8 mouse cellular contexts compared by ENCODE assay signal in genomic region chr3:154572341-154572972, GRCm38 (mm10). TPM values are rescaled to one million over a fixed set of nuclear protein-coding genes. Genes with fewer than 3 reads are reported as not detected.
DNase-seq lines count a peak whose midpoint lies in the region; ATAC-seq and TF ChIP-seq lines count a peak whose summit lies in the region.

No protein-coding gene starts in this region.

- H3K4me1 ChIP-seq in MEL (ENCODE audit: control insufficient read depth in 1 of 2, insufficient read depth in 2 of 2, low read length in 2 of 2) = no peaks in the 10 kb centered on the region
- H3K4me1 ChIP-seq in forebrain, embryonic 11.5 days (replicated peaks; ENCODE audit: control insufficient read depth, insufficient read depth, low read length) = peaks cover 5% of the 10 kb centered on the region

- H3K9ac ChIP-seq in MEL (ENCODE audit: control insufficient read depth, low read depth, low read length, poor library complexity, severe bottlenecking) = peak overlapping the region; percentile 48; the same call in 1 of the 2 replicates
- no peak overlapping the region for H3K9ac ChIP-seq in forebrain, embryonic 11.5 days (ENCODE audit: low read length)

- H3K79me2 ChIP-seq in MEL (ENCODE audit: control insufficient read depth, insufficient read depth, low read length, poor library complexity) = no peaks in the 10 kb centered on the region

- no peaks in the 10 kb centered on the region for H3K27me3 ChIP-seq in MEL (ENCODE audit: control insufficient read depth in 1 of 2, insufficient read depth in 2 of 2, low read length in 2 of 2)
- H3K27me3 ChIP-seq in forebrain, embryonic 11.5 days (ENCODE audit: control insufficient read depth, insufficient read depth, low read length) = no peaks in the 10 kb centered on the region

- TF ChIP-seq EP300 in MEL (IDR thresholded peaks at IDR 0.05; ENCODE audit: low read depth in 1 of 2, low read length in 2 of 2) = no peak

- no peaks in the 10 kb centered on the region for H3K9me3 ChIP-seq in MEL (replicated peaks; ENCODE audit: insufficient read depth, low read length)
- no peaks in the 10 kb centered on the region for H3K9me3 ChIP-seq in forebrain, embryonic 11.5 days (ENCODE audit: control insufficient read depth, low read length)

- TF ChIP-seq CTCF in MEL (IDR thresholded peaks at IDR 0.05 in 2 of 3, conservative IDR thresholded peaks at IDR 0.05 in 1 of 3; ENCODE audit: control insufficient read depth in 1 of 3, insufficient read depth in 1 of 3, low read depth in 2 of 3, low read length in 3 of 3, poor library complexity in 1 of 3, severe bottlenecking in 1 of 3) = peak; percentile 68 to 74 (median 70)

- ATAC-seq in forebrain, embryonic 11.5 days (replicated peaks; ENCODE audit: low FRiP score) = peak; percentile 88
- peak; percentile 88 to 89 for ATAC-seq in hematopoietic stem cell, adult 5-6 weeks (replicated peaks in 1 of 2; ENCODE audit: insufficient read depth in 1 of 2, low FRiP score in 2 of 2, low TSS enrichment in 1 of 2, low read depth in 1 of 2, poor library complexity in 2 of 2, severe bottlenecking in 2 of 2)

- TF ChIP-seq RAD21 in MEL (IDR thresholded peaks at IDR 0.05; ENCODE audit: low read depth, low read length) = peak; percentile 67

- no peak overlapping the region for H3K27ac ChIP-seq in MEL (ENCODE audit: control insufficient read depth, low read depth, low read length)
- H3K27ac ChIP-seq in forebrain, embryonic 11.5 days (ENCODE audit: low read depth, low read length) = no peak overlapping the region

- peak overlapping the region; percentile 11; the same call in 1 of the 2 replicates for H3K4me2 ChIP-seq in forebrain, embryonic 11.5 days (ENCODE audit: low read depth, low read length, severe bottlenecking)

- peak; percentile 78 for DNase-seq in MEL (ENCODE audit: low read depth, low spot score)
- DNase-seq in c-Kit-positive CD71-positive TER-119-positive erythroid progenitor cells, embryonic 14.5 days (ENCODE audit: low spot score) = peak; percentile 44
- DNase-seq in forebrain, embryonic 11.5 days (ENCODE audit: low spot score) = peak; percentile 90
- peak; percentile 20 for DNase-seq in layer of hippocampus, adult 9-10 months (ENCODE audit: low spot score)
- peak; percentile 79 for DNase-seq in lung, postnatal 14 days
- peak; percentile 63 for DNase-seq in ovary, postnatal 36 days (ENCODE audit: low spot score)
- peak; percentile 45 to 52 for DNase-seq in thymus, postnatal 36 days

- TF ChIP-seq POLR2A in MEL (IDR thresholded peaks at IDR 0.05; ENCODE audit: control insufficient read depth in 1 of 2, insufficient read depth in 1 of 2, low read depth in 1 of 2, low read length in 2 of 2, poor library complexity in 1 of 2) = no peak

- WGBS in forebrain, embryonic 11.5 days = 9% methylated on average over 12 of the region's 12 CpGs

- no peaks in the 10 kb centered on the region for H3K36me3 ChIP-seq in MEL (ENCODE audit: control insufficient read depth in 1 of 2, insufficient read depth in 2 of 2, low read length in 2 of 2)
- no peaks in the 10 kb centered on the region for H3K36me3 ChIP-seq in forebrain, embryonic 11.5 days (ENCODE audit: control insufficient read depth, insufficient read depth, low read length)

- H3K4me3 ChIP-seq in MEL (ENCODE audit: control insufficient read depth in 1 of 2, insufficient read depth in 1 of 2, low read depth in 2 of 2, low read length in 2 of 2) = peak overlapping the region; percentile 44 to 49; a peak in 3 of 4 replicates
- H3K4me3 ChIP-seq in forebrain, embryonic 11.5 days (ENCODE audit: low read depth, low read length) = no peak overlapping the region

TF ChIP-seq in MEL, 35 proteins besides CTCF, POLR2A, EP300 and RAD21:
- TF ChIP-seq MAX (IDR thresholded peaks at IDR 0.05; ENCODE audit: low read length) (no peak), MEF2A (IDR thresholded peaks at IDR 0.05; ENCODE audit: extremely low read depth, insufficient replicate concordance, low read depth, low read length, poor library complexity, severe bottlenecking) (no peak), MXI1 (IDR thresholded peaks at IDR 0.05; ENCODE audit: low read depth, low read length) (no peak), SMC3 (IDR thresholded peaks at IDR 0.05; ENCODE audit: low read depth, low read length) (peak; percentile 84), MYC (IDR thresholded peaks at IDR 0.05; ENCODE audit: low read depth, low read length) (no peak), HCFC1 (IDR thresholded peaks at IDR 0.05; ENCODE audit: low read depth, low read length) (no peak), POLR2AphosphoS2 (IDR thresholded peaks at IDR 0.05; ENCODE audit: low read length) (no peak), MAFK (IDR thresholded peaks at IDR 0.05; ENCODE audit: borderline replicate concordance, low read depth, low read length) (no peak), UBTF (IDR thresholded peaks at IDR 0.05; ENCODE audit: borderline replicate concordance, insufficient read depth, low read depth, low read length) (no peak), ETS1 (IDR thresholded peaks at IDR 0.05; ENCODE audit: low read depth, low read length) (no peak), SIN3A (IDR thresholded peaks at IDR 0.05; ENCODE audit: low read length) (no peak), NELFE (IDR thresholded peaks at IDR 0.05; ENCODE audit: low read depth, low read length) (no peak), BHLHE40 (IDR thresholded peaks at IDR 0.05; ENCODE audit: borderline replicate concordance, low read depth, low read length) (no peak), TAL1 (IDR thresholded peaks at IDR 0.05; ENCODE audit: low read length) (no peak), ZC3H11A (IDR thresholded peaks at IDR 0.05; ENCODE audit: low read depth, low read length) (peak; percentile 43), GABPA (IDR thresholded peaks at IDR 0.05; ENCODE audit: low read depth, low read length) (no peak), ZNF384 (IDR thresholded peaks at IDR 0.05; ENCODE audit: low read depth, low read length) (no peak), GATA1 (IDR thresholded peaks at IDR 0.05; ENCODE audit: low read depth, low read length) (no peak)

RNA-seq across cellular contexts. Expression of gene Cryz, which starts 24.1 kb away (rescaled TPM):
- 10.7 and 12.2 TPM in 2 replicates for total RNA-seq in MEL (2012; rRNA removed)
- 10 to 100 TPM in 1 of 2 experiments, not detected in 1; 21.6 TPM for polyA plus RNA-seq in MEL (2012; ENCODE audit: insufficient read depth in 1 of 2, insufficient read length in 2 of 2, low read depth in 1 of 2, low replicate concordance in 2 of 2, missing spikeins in 1 of 2)
- 20.5 and 20.6 TPM in 2 replicates for polyA plus RNA-seq in forebrain, embryonic 11.5 days (2014; fragmentation: Nextera tagmentation; extraction: Ambion mirVana)
- 3.0 and 5.1 TPM in 2 replicates for total RNA-seq in hematopoietic stem cell, adult 5-6 weeks (2017)

RNA-seq across cellular contexts. Expression of gene Tyw3, which starts 24.4 kb away (rescaled TPM):
- 12.1 and 13.2 TPM in 2 replicates for total RNA-seq in MEL (2012; rRNA removed)
- polyA plus RNA-seq in MEL (2012; ENCODE audit: insufficient read depth in 1 of 2, insufficient read length in 2 of 2, low read depth in 1 of 2, low replicate concordance in 2 of 2, missing spikeins in 1 of 2) = 1 to 10 TPM in 1 of 2 experiments, not detected in 1; 6.7 TPM
- 20.5 and 21.5 TPM in 2 replicates for polyA plus RNA-seq in forebrain, embryonic 11.5 days (2014; fragmentation: Nextera tagmentation; extraction: Ambion mirVana)
- total RNA-seq in hematopoietic stem cell, adult 5-6 weeks (2017) = 5.4 and 6.7 TPM in 2 replicates

Comparison
In these comparisons a context has a peak if more than half of its experiments do, and no peak if none do; other contexts are left out.
1. DNase-seq: peak in every context shown above with its lines; median percentile 90 in forebrain, embryonic 11.5 days; 79 in lung, postnatal 14 days; 78 in MEL; 63 in ovary, postnatal 36 days; 48 in thymus, postnatal 36 days; 44 in c-Kit-positive CD71-positive TER-119-positive erythroid progenitor cells, embryonic 14.5 days; 20 in layer of hippocampus, adult 9-10 months.